Mouse (Mus musculus): ENCODE results near the gene Nuak1.

- TF ChIP-seq EP300 (IDR thresholded peaks at IDR 0.05; ENCODE audit: low read depth) (no peak), CTCF (IDR thresholded peaks at IDR 0.05; ENCODE audit: low read depth) (no peak)
Measured at GRCm38 (mm10) chr10:84439228-84439596, 1.2 kb downstream of the Nuak1 start.
